Mouse (Mus musculus) limb, embryonic 10.5 days (tissue): ENCODE data around the gene Trpv2. TPM values are rescaled to one million over a fixed set of nuclear protein-coding genes. Genes with fewer than 3 reads are reported as not detected.
A peak's percentile ranks its signal among the peaks of the same experiment; 100 is the strongest.

Experiments
- DNase-seq: peaks from one replicate; pipeline ENCODE4 v3.0.0-alpha.2; 2017; ENCODE audit warnings: low spot score
- H3K27ac ChIP-seq: fragments of 300-500 bp; sonication (generic); 2 replicates; pipeline ENCODE4 v1.5.1; 2016; ENCODE audit warnings: mild to moderate bottlenecking
- H3K27me3 ChIP-seq: fragments of 300-500 bp; sonication (generic); 2 replicates; pipeline ENCODE4 v1.6.1; 2016; ENCODE audit warnings: low read depth, mild to moderate bottlenecking; ENCODE audit not compliant: poor library complexity, severe bottlenecking
- H3K36me3 ChIP-seq: fragments of 300-500 bp; sonication (generic); 2 replicates; pipeline ENCODE4 v1.6.1; 2016; ENCODE audit warnings: mild to moderate bottlenecking, moderate library complexity
- H3K4me1 ChIP-seq: fragments of 300-500 bp; sonication (generic); 2 replicates; pipeline ENCODE4 v1.6.1; 2016
- H3K4me3 ChIP-seq: fragments of 300-500 bp; sonication (generic); 2 replicates; pipeline ENCODE4 v1.5.1; 2016; ENCODE audit warnings: mild to moderate bottlenecking, moderate library complexity
- H3K9me3 ChIP-seq: fragments of 300-500 bp; sonication (generic); replicated peaks from 2 replicates; pipeline ENCODE4 v1.6.1; 2016; ENCODE audit warnings: mild to moderate bottlenecking
- WGBS: fragments of 180-500 bp; shearing (Covaris S2); methylation state at CpG from one replicate; pipeline ENCODE4 v1.1.7; 2016; 5-methylcytosine and 5-hydroxymethylcytosine counted together
- polyA plus RNA-seq: library from polyadenylated mRNA; unstranded; fragments of >200 nt; fragmentation: Nextera tagmentation; extraction: Ambion mirVana; gene quantifications from 2 replicates; pipeline ENCODE4 v1.2.1, GENCODE M21; 2016

The Trpv2 gene
- 0.55 and 0.87 TPM in 2 replicates for polyA plus RNA-seq

DNA sequence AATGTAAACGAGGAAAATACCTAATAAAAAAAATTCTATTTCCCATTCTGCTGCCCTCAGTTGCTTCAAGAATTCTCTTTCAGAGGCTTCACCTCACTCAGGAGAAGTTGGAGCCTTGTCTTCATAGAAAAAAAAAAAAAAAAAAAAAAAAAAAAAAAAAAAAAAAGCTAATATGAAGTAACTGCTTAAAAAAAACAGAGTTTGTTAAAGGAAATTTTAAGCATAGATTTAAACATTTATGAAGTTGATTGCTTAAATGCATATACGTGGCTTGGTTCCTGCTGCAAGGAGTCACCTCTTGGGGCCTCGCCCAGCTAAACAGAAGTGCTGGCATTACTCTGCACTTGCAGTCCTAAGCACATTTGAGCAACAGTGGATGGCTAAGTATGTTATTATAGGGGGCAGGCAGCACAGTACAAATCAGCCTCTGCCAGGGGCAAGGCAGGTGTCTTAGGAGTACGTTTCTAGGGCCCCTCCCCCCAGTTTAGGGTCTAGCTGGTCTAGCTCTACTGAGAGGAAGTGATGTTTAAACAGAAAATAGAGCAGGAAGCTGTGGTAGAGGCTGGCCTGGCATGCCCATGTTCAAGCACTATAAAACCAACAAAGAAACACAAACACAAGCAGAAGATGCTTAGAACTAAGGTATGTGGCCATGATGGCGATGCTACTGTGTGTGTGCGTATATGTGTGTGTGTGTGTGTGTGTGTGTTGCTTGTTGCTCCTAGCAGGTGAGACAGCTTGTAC is at the start of gene Trpv2:
Trpv2 (plus strand) TSS at position 528 of the 744 bp plus-strand sequence.
- Histone ChIP-seq H3K9me3 (no peaks in the 10 kb centered on the region), H3K27me3 (peaks cover 30% of the 10 kb centered on the region), H3K27ac (no peak within 1 kb of the TSS), H3K4me3 (peak within 1 kb of the TSS; percentile 58), H3K36me3 (no peaks in the 10 kb centered on the region), H3K4me1 (peaks cover 13% of the 10 kb centered on the region)
- DNase-seq: no peak
- 82% methylated on average over 6 of the region's 6 CpGs for WGBS

DNA sequence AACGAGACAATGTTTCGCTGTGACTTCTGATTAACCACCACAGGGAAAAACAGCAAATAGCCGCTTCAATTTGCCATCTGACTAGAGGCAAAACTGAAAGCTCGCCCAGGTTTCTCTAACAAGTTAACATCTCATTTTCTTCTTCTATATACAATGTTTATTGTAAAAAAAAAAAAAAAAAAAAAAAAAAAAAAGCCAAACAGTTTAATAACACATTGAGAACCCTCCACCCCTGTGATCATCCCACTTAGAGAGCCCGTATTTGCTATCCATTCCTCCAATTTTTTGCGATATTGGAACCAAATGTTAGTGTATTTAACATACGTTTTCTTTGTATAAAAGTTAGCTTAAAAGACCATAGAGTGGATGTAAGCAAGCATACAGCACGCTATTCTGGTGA is 37.2 kb upstream of the Trpv2 start:
- H3K36me3 ChIP-seq: peaks cover 20% of the 10 kb centered on the region
- WGBS: 85% methylated on average over 8 of the region's 8 CpGs
- H3K4me3 ChIP-seq: no peak overlapping the region
- H3K27me3 ChIP-seq: peaks cover 36% of the 10 kb centered on the region
- H3K9me3 ChIP-seq: no peaks in the 10 kb centered on the region
- no peak overlapping the region for H3K27ac ChIP-seq
- no peak for DNase-seq
- peaks cover 24% of the 10 kb centered on the region for H3K4me1 ChIP-seq

DNA sequence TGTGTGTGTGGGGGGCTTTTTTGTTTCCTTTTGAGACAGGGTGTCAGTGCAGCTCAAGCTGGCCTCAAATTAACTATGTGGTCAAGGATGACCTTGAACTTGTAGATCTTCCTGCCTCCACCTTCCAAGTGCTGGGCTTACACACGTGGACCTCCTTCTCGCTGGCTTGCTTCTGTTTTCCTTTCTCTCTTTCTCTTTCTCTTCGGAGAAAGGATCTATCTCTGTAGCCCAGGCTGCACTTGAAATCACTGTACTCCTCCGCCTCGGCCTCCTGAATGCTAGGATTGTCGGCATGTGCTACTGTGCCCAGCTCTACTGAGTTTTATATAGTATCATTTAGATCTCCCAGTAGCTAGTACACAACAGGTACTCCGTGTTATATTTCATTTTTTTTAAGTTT is 36.7 kb upstream of the Trpv2 start:
- Histone ChIP-seq H3K27me3 (peaks cover 36% of the 10 kb centered on the region), H3K4me3 (peak overlapping the region; percentile 87), H3K4me1 (peaks cover 24% of the 10 kb centered on the region), H3K36me3 (peaks cover 16% of the 10 kb centered on the region), H3K27ac (0 out of 2 replicates have a peak overlapping the region, but pooled peaks have one; percentile 8), H3K9me3 (no peaks in the 10 kb centered on the region)
- WGBS: 39% methylated on average over 7 of the region's 7 CpGs
- no peak for DNase-seq

DNA sequence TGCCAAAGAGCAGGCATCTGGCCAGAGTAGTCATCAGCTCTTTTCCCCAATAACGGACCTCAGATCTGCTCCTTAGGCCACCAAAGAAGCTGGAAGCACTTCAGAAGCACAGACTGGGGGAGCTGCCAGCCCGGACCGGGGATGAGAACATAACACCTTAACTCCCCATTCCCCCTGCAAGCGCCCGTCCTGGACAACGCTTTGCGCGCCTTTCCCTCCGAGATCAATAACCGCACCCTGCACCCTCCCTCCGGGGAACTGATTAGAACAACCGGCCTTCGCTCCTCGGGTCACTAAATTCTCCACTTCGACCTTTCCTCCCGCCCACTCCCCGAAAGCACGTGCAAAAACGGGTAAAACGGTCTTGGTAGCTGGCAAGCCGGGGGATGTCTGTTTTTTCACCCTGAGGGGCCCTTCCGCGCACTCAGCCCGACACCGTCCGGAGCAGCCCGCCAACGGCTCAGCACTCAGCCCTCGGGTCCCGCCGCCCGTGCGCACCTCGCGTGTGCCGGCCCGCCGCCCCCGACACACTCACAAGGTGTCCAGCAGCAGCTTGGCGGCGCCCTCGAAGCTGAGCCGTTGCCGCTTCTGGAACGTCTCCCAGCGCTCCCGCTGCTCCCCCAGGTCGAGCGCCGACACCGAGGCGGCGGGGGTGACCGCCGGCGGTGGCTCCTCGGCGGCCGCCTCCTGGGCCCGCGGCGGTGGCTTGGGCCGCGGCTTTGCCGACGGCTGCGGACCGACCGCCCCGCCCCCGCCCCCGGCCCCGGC is 35.8 kb upstream of the Trpv2 start:
- peak; percentile 82 for DNase-seq
- H3K36me3 ChIP-seq: peaks cover 12% of the 10 kb centered on the region
- H3K4me1 ChIP-seq: peaks cover 24% of the 10 kb centered on the region
- peak overlapping the region; percentile 87 for H3K4me3 ChIP-seq
- peaks cover 36% of the 10 kb centered on the region for H3K27me3 ChIP-seq
- H3K9me3 ChIP-seq: no peaks in the 10 kb centered on the region
- WGBS: under 1% methylated on average over 73 of the region's 73 CpGs
- H3K27ac ChIP-seq: peak overlapping the region; percentile 95

DNA sequence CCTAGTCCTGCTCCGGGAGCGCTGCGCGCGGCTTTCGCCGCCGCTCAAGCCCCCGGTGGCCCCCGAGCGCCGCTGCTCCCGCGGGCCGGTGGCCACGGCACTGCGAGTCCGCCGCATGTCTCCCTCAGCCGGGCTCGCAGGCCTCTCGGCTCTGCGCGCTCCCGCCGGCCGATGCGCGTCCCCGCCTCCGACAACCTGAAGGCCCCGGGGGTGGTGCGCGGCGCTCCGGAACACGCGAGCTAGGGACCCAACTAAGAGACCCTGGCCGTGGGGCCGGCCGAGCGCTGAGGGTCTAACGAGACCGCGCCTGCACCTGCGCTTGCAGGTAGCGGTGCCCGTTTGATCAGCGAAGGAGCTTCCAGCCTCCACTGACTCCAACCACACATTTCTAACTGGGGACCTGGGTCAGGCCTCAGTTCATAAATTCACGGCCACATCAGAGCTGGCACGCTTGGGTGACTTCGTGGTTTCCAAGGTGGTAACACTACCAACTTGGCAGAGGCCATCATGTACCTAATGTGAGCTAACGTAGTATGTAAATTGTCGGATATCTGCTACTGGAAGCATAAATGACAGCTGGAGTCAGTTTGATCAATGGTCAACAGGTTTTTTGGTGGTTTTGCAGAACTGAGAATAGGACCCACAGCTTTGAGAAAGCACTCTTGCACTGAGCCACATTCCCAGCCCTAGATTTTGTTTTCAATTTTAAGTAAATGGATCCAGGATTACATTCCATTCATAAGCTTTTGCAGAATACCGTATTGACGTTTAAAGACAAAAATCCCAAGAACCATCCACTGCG is 35.0 kb upstream of the Trpv2 start, which contains the start of gene Cenpv:
Cenpv (minus strand) TSS at position 173 of the 802 bp plus-strand sequence.
- WGBS: 6% methylated on average over 57 of the region's 57 CpGs
- H3K27ac ChIP-seq: peak within 1 kb of the TSS; percentile 95
- no peak for DNase-seq

DNA sequence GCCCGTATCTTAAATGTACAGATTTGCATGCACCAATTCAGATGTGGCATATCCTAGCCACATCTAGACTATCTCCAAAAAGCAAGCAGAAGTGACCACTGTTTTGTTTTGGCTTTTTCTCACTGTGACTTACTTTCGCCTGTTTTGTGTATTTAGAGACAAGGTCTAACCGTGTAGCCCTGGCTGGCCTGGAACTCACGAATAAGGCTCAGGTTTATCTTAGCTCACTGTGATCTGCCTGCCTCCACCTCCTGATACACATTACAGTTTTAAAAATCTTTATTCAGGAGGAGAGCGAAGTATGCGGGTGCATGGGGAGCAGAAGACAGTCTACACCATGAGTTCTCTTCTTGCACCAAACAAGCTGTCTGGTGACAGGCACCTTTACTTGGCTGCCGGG is 34.1 kb upstream of the Trpv2 start:
- Histone ChIP-seq H3K36me3 (peaks cover 5% of the 10 kb centered on the region), H3K27me3 (peaks cover 36% of the 10 kb centered on the region), H3K4me1 (peaks cover 24% of the 10 kb centered on the region), H3K9me3 (no peaks in the 10 kb centered on the region), H3K4me3 (no peak overlapping the region), H3K27ac (no peak overlapping the region)
- 85% methylated on average over 7 of the region's 7 CpGs for WGBS
- no peak for DNase-seq

More for the DNA sequence above, 35.0 kb upstream of the Trpv2 start, which contains the start of gene Cenpv:
- peaks cover 24% of the 10 kb centered on the region for H3K4me1 ChIP-seq
- H3K9me3 ChIP-seq: no peaks in the 10 kb centered on the region
- H3K36me3 ChIP-seq: peaks cover 9% of the 10 kb centered on the region
- H3K4me3 ChIP-seq: peak within 1 kb of the TSS; percentile 87
- peaks cover 36% of the 10 kb centered on the region for H3K27me3 ChIP-seq

DNA sequence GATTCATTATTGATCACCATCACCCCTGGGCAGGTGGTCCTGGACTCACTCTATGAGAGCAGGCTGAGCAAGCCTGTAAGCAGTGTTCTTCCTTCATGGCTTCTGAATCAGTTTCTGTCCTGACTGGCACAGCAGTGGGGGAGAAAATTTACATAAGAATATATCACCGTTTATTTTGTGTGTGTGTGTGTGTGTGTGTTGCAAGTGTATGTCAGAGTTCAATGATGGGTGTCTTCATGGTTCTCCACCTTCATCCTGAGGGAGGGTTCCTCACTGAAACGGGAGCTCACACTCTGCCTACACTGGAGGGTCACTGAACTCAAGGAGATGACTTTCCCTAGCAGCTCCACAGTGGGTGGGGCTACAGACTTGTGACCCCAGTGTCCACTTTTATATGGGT is 33.3 kb upstream of the Trpv2 start:
- DNase-seq: no peak
- WGBS: 79% methylated on average over 2 of the region's 2 CpGs
- H3K27ac ChIP-seq: no peak overlapping the region

DNA sequence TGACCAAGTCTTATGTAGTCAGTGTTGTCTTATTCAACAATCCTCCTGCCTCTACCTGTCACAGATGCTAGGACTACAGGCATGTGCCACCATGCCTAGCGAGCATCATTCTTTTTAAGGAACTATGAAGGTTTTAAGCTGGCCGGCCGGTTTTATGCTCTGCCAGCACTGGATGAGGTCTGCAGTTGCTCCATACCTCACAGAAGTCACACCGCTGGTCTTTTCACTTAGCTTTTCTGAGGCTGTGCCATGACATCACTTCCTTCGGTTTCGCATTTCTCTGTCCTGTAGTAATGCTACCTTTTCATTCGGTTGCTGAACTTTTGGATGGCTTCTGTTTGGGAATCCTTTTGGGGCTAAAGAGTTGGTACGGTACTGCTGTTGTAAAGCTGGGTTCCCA is 32.7 kb upstream of the Trpv2 start:
- Histone ChIP-seq H3K9me3 (no peaks in the 10 kb centered on the region), H3K36me3 (no peaks in the 10 kb centered on the region), H3K27ac (no peak overlapping the region), H3K4me3 (no peak overlapping the region), H3K27me3 (peaks cover 36% of the 10 kb centered on the region), H3K4me1 (peaks cover 24% of the 10 kb centered on the region)
- WGBS: 81% methylated on average over 8 of the region's 8 CpGs
- DNase-seq: no peak

More for the DNA sequence above, 33.3 kb upstream of the Trpv2 start:
- no peak overlapping the region for H3K4me3 ChIP-seq
- peaks cover 36% of the 10 kb centered on the region for H3K27me3 ChIP-seq
- peaks cover 24% of the 10 kb centered on the region for H3K4me1 ChIP-seq
- H3K9me3 ChIP-seq: no peaks in the 10 kb centered on the region
- H3K36me3 ChIP-seq: no peaks in the 10 kb centered on the region

DNA sequence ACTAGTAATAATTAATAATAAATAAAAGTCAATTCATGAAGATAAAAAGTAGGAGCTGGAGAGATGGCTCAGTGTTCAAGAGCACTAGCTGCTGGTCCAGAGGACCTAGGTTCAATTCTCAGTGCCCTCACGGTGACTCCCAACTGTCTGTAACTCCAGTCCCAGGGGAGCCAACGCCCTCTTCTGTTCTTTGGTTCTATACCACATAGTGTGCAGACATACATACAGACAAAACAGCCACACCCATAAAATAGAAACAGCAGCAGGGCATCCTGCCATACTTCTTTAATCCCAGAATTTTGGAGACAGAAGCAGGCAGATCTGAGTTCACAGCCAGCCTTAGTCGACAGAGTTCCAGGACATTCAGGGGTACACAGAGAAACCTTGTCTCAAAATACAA is 30.3 kb upstream of the Trpv2 start:
- Histone ChIP-seq H3K4me1 (peaks cover 10% of the 10 kb centered on the region), H3K27ac (no peak overlapping the region), H3K27me3 (peaks cover 23% of the 10 kb centered on the region), H3K4me3 (no peak overlapping the region), H3K9me3 (no peaks in the 10 kb centered on the region), H3K36me3 (no peaks in the 10 kb centered on the region)
- 94% methylated on average over 3 of the region's 3 CpGs for WGBS
- DNase-seq: no peak

DNA sequence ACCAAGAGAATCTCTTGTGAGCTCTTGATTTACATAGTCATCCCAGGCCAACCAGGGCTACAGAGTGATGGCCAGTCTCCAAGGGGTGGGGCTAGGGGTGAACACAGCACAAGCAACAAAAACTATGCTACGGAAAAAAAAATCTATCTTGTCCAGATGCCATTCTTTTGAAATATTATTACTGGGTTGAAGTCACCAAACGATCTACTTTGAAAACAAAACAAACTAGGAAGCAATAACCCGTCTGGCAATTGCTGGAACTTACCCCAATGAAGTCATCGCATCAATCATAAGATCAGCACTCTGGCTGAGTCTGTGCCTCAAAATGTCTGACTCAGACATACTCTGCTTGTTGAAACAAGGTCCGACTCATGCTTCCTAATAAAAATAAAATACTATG is 24.5 kb upstream of the Trpv2 start:
- Histone ChIP-seq H3K27ac (peak overlapping the region; percentile 100), H3K9me3 (no peaks in the 10 kb centered on the region), H3K4me3 (peak overlapping the region; percentile 74), H3K4me1 (peaks cover 24% of the 10 kb centered on the region), H3K27me3 (no peaks in the 10 kb centered on the region), H3K36me3 (peaks cover 21% of the 10 kb centered on the region)
- no peak for DNase-seq
- 34% methylated on average over 5 of the region's 5 CpGs for WGBS

DNA sequence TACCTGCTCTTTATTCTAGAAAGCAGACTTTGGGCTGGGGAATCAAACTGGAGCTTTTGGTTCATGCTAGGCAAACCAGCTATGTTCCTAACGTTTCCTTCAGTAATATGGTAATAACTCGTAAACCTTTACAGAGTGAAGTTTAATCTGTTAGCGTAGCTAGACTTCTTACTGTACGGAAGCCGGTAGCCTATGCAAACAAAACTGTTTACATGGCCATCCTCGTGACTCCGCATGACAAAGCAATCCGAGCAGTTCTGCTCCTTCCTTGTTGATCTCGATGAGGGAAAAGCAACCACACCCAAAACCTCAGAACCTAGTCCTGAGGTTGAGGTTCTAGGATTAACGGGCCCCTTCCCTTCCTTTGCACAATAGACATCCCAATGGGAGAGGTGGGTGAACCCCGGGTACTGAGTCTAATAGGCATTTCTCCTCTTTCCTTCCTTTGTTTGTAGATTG is 24.0 kb upstream of the Trpv2 start:
- peak overlapping the region; percentile 100 for H3K27ac ChIP-seq
- 10% methylated on average over 11 of the region's 11 CpGs for WGBS
- no peak for DNase-seq
- no peaks in the 10 kb centered on the region for H3K27me3 ChIP-seq
- no peaks in the 10 kb centered on the region for H3K9me3 ChIP-seq
- H3K36me3 ChIP-seq: peaks cover 26% of the 10 kb centered on the region
- H3K4me1 ChIP-seq: peaks cover 27% of the 10 kb centered on the region
- H3K4me3 ChIP-seq: peak overlapping the region; percentile 74

DNA sequence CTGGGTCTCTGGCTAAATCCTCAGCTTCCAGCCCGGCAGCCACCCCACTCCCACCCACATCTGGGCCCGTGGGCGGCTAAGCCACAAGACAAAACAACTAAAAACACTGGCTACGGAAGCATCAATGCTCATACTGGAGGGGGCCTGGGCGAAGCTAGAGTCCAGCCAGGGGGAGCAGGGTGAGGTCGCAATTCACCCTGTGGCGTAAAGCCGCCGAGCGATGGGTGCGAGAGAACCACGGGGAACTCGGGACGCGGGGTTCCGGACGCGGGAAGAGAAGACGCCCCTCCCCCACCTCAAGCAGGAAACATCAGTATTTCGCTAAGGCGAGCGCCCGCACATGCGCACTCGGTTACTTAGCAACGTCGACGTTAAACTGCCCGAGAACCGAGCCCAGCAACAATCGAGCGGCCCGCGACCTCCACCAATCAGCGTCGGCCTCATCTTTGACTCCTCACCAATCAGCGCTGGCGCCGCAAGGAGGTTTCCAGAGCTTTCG is 23.5 kb upstream of the Trpv2 start, which contains the start of gene Ubb:
Ubb (plus strand) TSS at position 445 of the 499 bp plus-strand sequence.
- Histone ChIP-seq H3K27me3 (no peaks in the 10 kb centered on the region), H3K36me3 (peaks cover 29% of the 10 kb centered on the region), H3K4me3 (peak within 1 kb of the TSS; percentile 74), H3K4me1 (peaks cover 27% of the 10 kb centered on the region), H3K9me3 (no peaks in the 10 kb centered on the region), H3K27ac (peak within 1 kb of the TSS; percentile 100)
- WGBS: under 1% methylated on average over 40 of the region's 40 CpGs
- peak; percentile 99 for DNase-seq
